Mouse (Mus musculus) heart, embryonic 14.5 days (tissue): ENCODE results near the gene Olfr134. TPM values are rescaled to one million over a fixed set of nuclear protein-coding genes. Genes with fewer than 3 reads are reported as not detected.
"Not testable (repeated sequence)": the region's sequence is repeated elsewhere in the genome, so short reads cannot be mapped to it uniquely, and the experiment has no call there.

Experiments
- ATAC-seq: fragments of 200-750 bp; cut with Nextera tagmentation; 2 replicates; pipeline ENCODE4 v1.8.0; 2017; ENCODE audit warnings: low read depth, moderate TSS enrichment; ENCODE audit not compliant: insufficient number of reproducible peaks, insufficient read depth, low FRiP score
- H3K27ac ChIP-seq, 2 experiments: fragments of 200-500 bp in 1 of 2; fragments of 300-500 bp in 1 of 2; sonication (generic) in 1 of 2; replicated peaks in 1 of 2; 2 replicates each; pipeline ENCODE4 v1.5.1; 2012 to 2014; ENCODE audit warnings: low read depth in 2 of 2, low read length in 2 of 2, control low read depth in 1 of 2, mild to moderate bottlenecking in 1 of 2, mixed read lengths in 1 of 2; ENCODE audit not compliant: control insufficient read depth in 1 of 2, insufficient read depth in 1 of 2
- H3K27me3 ChIP-seq: fragments of 300-500 bp; sonication (generic); 2 replicates; pipeline ENCODE4 v1.6.1; 2014; ENCODE audit warnings: mild to moderate bottlenecking, low read length, control low read depth; ENCODE audit not compliant: control insufficient read depth, insufficient read depth
- H3K36me3 ChIP-seq: fragments of 300-500 bp; sonication (generic); 2 replicates; pipeline ENCODE4 v1.6.1; 2014; ENCODE audit warnings: mild to moderate bottlenecking, control low read depth, low read length, mixed read lengths; ENCODE audit not compliant: control insufficient read depth, insufficient read depth
- H3K4me1 ChIP-seq, 2 experiments: fragments of 200-500 bp in 1 of 2; fragments of 300-500 bp in 1 of 2; sonication (generic) in 1 of 2; 2 replicates each; pipeline ENCODE4 v1.6.1; 2012 to 2014; ENCODE audit warnings: low read length in 2 of 2, control low read depth in 1 of 2, mixed read lengths in 1 of 2; ENCODE audit not compliant: control insufficient read depth in 2 of 2, insufficient read depth in 2 of 2
- H3K4me2 ChIP-seq: fragments of 300-500 bp; sonication (generic); 2 replicates; pipeline ENCODE4 v1.6.1; 2014; ENCODE audit warnings: mild to moderate bottlenecking, low read length
- H3K4me3 ChIP-seq, 2 experiments: fragments of 200-500 bp in 1 of 2; fragments of 300-500 bp in 1 of 2; sonication (generic) in 1 of 2; 2 replicates each; pipeline ENCODE4 v1.5.1; 2012 to 2014; ENCODE audit warnings: low read length in 2 of 2, mild to moderate bottlenecking in 2 of 2, control low read depth in 1 of 2, low read depth in 1 of 2, moderate library complexity in 1 of 2; ENCODE audit not compliant: control insufficient read depth in 1 of 2, insufficient read depth in 1 of 2
- H3K9ac ChIP-seq: fragments of 300-500 bp; sonication (generic); 2 replicates; pipeline ENCODE4 v1.6.1; 2014; ENCODE audit warnings: mild to moderate bottlenecking, low read length
- H3K9me3 ChIP-seq: fragments of 300-500 bp; sonication (generic); 2 replicates; pipeline ENCODE4 v1.6.1; 2016; ENCODE audit warnings: low read length, control low read depth; ENCODE audit not compliant: control insufficient read depth
- WGBS: fragments of 180-500 bp; shearing (Covaris S2); extraction: QIAGEN DNeasy Blood & Tissue Kit; methylation state at CpG from one replicate; pipeline ENCODE4 v1.1.7; 2014; 5-methylcytosine and 5-hydroxymethylcytosine counted together
- polyA plus RNA-seq: library from polyadenylated mRNA; unstranded; fragments of >200 nt; fragmentation: Nextera tagmentation; extraction: Ambion mirVana; gene quantifications from 2 replicates; pipeline ENCODE4 v1.2.1, GENCODE M21; 2014

Olfr134 gene
- not detected in 2 replicates for polyA plus RNA-seq

- Histone ChIP-seq H3K4me2 (no peak within 1 kb of the TSS), H3K4me3 (no peak within 1 kb of the TSS), H3K36me3 (no peaks in the 10 kb centered on the region), H3K27me3 (no peaks in the 10 kb centered on the region), H3K9me3 (0 out of 2 replicates have a peak, but pooled peaks cover 6% of the 10 kb centered on the region), H3K27ac (no peak within 1 kb of the TSS), H3K9ac (no peak within 1 kb of the TSS), H3K4me1 (no peaks in the 10 kb centered on the region)
- ATAC-seq, result no peak
- 56% methylated on average over 3 of the region's 3 CpGs for WGBS
These were observed at the start of gene Olfr134 for GRCm38 (mm10) chr17:38171088-38171487. TSS of gene Olfr134 (plus strand) at chr17:38171388.

GRCm38 (mm10) chr17:38124199-38124598 is 47.0 kb upstream of the Olfr134 start:
- not testable (repeated sequence) for H3K27me3 ChIP-seq, H3K4me2 ChIP-seq, H3K4me1 ChIP-seq, H3K9me3 ChIP-seq, ATAC-seq, H3K27ac ChIP-seq, H3K36me3 ChIP-seq, H3K9ac ChIP-seq, H3K4me3 ChIP-seq
- WGBS, result 38% methylated on average over 1 of the region's 1 CpGs

GRCm38 (mm10) chr17:38125371-38125770 is 45.8 kb upstream of the Olfr134 start:
- H3K9ac ChIP-seq, H3K4me1 ChIP-seq, H3K27ac ChIP-seq, H3K9me3 ChIP-seq, H3K4me3 ChIP-seq, H3K27me3 ChIP-seq, H3K4me2 ChIP-seq, H3K36me3 ChIP-seq, ATAC-seq: not testable (repeated sequence)
- WGBS, result 72% methylated on average over 3 of the region's 3 CpGs

- no peaks in the 10 kb centered on the region for H3K9me3 ChIP-seq
These were observed 36.8 kb upstream of the Olfr134 start, which contains the start of gene Olfr132 for GRCm38 (mm10) chr17:38134426-38134825. TSS of gene Olfr132 (minus strand) at chr17:38134526.

GRCm38 (mm10) chr17:38144981-38145380 is 26.2 kb upstream of the Olfr134 start, which contains the start of gene Olfr133:
TSS of gene Olfr133 (plus strand) at chr17:38145281.
- Histone ChIP-seq H3K9ac (no peak within 1 kb of the TSS), H3K4me1 (no peaks in the 10 kb centered on the region), H3K4me2 (no peak within 1 kb of the TSS), H3K27me3 (no peaks in the 10 kb centered on the region), H3K4me3 (no peak within 1 kb of the TSS), H3K9me3 (peaks cover 4% of the 10 kb centered on the region; the same call in 1 of the 2 replicates), H3K27ac (no peak within 1 kb of the TSS), H3K36me3 (no peaks in the 10 kb centered on the region)
- no peak for ATAC-seq
- WGBS, result 56% methylated on average over 2 of the region's 2 CpGs

More at GRCm38 (mm10) chr17:38134426-38134825, 36.8 kb upstream of the Olfr134 start, which contains the start of gene Olfr132:
- Histone ChIP-seq H3K27ac (no peak within 1 kb of the TSS), H3K36me3 (no peaks in the 10 kb centered on the region), H3K4me3 (no peak within 1 kb of the TSS), H3K27me3 (no peaks in the 10 kb centered on the region), H3K9ac (no peak within 1 kb of the TSS), H3K4me1 (no peaks in the 10 kb centered on the region), H3K4me2 (no peak within 1 kb of the TSS)
- ATAC-seq, result no peak
- WGBS, result 58% methylated on average over 1 of the region's 1 CpGs

- H3K9me3 ChIP-seq, result peaks cover 12% of the 10 kb centered on the region
- no peaks in the 10 kb centered on the region for H3K4me1 ChIP-seq
- ATAC-seq, result no peak
- H3K4me3 ChIP-seq, result no peak within 1 kb of the TSS
- H3K36me3 ChIP-seq, result no peaks in the 10 kb centered on the region
- no peak within 1 kb of the TSS for H3K9ac ChIP-seq
- no peak within 1 kb of the TSS for H3K4me2 ChIP-seq
- H3K27me3 ChIP-seq, result no peaks in the 10 kb centered on the region
- 86% methylated on average over 1 of the region's 1 CpGs for WGBS
- no peak within 1 kb of the TSS for H3K27ac ChIP-seq
These were observed 32.8 kb downstream of the Olfr134 start, which contains the start of gene Olfr135 for GRCm38 (mm10) chr17:38204035-38204434. TSS of gene Olfr135 (plus strand) at chr17:38204335.

Other genes starting within 250 kb of the Olfr134 start
- not detected in 2 replicates for gene Olfr761, start 218.3 kb upstream of the Olfr134 start, polyA plus RNA-seq
- not detected in 2 replicates for gene Olfr129, start 111.3 kb upstream of the Olfr134 start, polyA plus RNA-seq
- gene Olfr130, start 107.5 kb upstream of the Olfr134 start, polyA plus RNA-seq, result not detected in 2 replicates
- gene Olfr131, start 82.7 kb upstream of the Olfr134 start, polyA plus RNA-seq, result not detected in 2 replicates
- not detected in 2 replicates for gene Olfr132, start 36.9 kb upstream of the Olfr134 start, polyA plus RNA-seq
- not detected in 2 replicates for gene Olfr133, start 26.1 kb upstream of the Olfr134 start, polyA plus RNA-seq
- not detected in 2 replicates for gene Olfr135, start 32.9 kb downstream of the Olfr134 start, polyA plus RNA-seq
- not detected in 2 replicates for gene Olfr138, start 89.6 kb downstream of the Olfr134 start, polyA plus RNA-seq
- not detected in 2 replicates for gene Olfr137, start 136.2 kb downstream of the Olfr134 start, polyA plus RNA-seq
- not detected in 2 replicates for gene Olfr136, start 158.4 kb downstream of the Olfr134 start, polyA plus RNA-seq
- gene Esp36, start 248.8 kb downstream of the Olfr134 start, polyA plus RNA-seq, result not detected in 2 replicates